Mouse (Mus musculus): ENCODE data around the gene Mrpl4. TPM values are rescaled to one million over a fixed set of nuclear protein-coding genes. Genes with fewer than 3 reads are reported as not detected.

Mrpl4 gene
- polyA plus RNA-seq, 1 experiment from 2014 or later = 156 TPM

DNA sequence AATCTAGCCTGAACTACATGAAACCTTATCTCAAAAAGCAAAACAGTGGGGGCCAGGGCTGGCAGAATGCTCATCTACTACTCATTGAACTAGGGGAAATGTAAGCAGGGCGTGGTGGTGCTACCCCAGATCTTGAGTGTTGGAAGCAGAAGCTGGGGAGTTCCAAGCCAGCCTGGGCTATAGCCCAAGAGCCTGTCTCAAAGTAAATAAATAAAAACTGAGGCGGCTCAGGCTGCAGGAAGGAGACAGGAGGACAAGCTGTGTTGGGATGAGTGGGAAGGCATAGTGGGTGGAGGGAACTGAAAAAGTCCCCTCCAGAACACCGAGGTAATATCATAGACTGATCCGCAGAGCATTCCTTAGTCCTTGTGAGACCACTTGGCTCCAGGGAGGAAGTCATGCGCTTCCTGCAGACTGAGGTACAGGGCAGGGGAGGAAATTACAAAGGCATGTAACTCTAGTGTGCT is 9.3 kb downstream of the Mrpl4 start:
- no peak overlapping the region for H3K4me3 ChIP-seq (ENCODE audit: low read length)
- H3K9ac ChIP-seq (ENCODE audit: low read length) = no peak overlapping the region
- H3K36me3 ChIP-seq (ENCODE audit: control insufficient read depth, insufficient read depth, low read length) = peaks cover 15% of the 10 kb centered on the region
- H3K27me3 ChIP-seq (ENCODE audit: control insufficient read depth, insufficient read depth, low read depth, low read length) = peaks cover 5% of the 10 kb centered on the region
- ATAC-seq (ENCODE audit: low read depth) = peak; percentile 67
- WGBS = 23% methylated on average over 5 of the region's 5 CpGs
- no peak overlapping the region; the same call in 1 of the 2 replicates for H3K4me2 ChIP-seq (ENCODE audit: low read depth, low read length)
- H3K9me3 ChIP-seq (ENCODE audit: control insufficient read depth, low read length) = no peaks in the 10 kb centered on the region
- H3K27ac ChIP-seq (ENCODE audit: low read length) = peak overlapping the region; percentile 78
- peaks cover 19% of the 10 kb centered on the region for H3K4me1 ChIP-seq (replicated peaks; ENCODE audit: control insufficient read depth, insufficient read depth, low read length)

DNA sequence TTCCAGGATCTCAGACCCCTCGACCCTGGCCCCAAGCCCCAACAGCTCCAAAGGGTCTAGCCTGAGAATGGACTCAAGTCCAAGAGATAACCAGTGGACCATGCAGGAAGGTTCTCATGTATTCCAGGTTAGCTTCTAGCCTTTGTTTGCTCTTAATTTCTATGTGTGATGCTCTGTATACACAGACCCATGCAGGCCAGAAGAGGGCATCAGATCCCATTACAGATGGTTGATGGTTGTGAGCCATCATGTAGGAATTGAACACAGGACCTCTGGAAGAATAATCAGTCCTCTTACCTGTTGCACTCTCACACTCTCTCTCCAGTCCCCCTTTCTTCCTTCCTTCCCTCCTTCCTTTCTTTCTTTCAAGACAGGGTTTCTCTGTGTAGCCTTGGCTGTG is 9.8 kb downstream of the Mrpl4 start:
- peaks cover 5% of the 10 kb centered on the region for H3K27me3 ChIP-seq (ENCODE audit: control insufficient read depth, insufficient read depth, low read depth, low read length)
- peak overlapping the region; percentile 78 for H3K27ac ChIP-seq (ENCODE audit: low read length)
- no peak overlapping the region for H3K9ac ChIP-seq (ENCODE audit: low read length)
- no peak overlapping the region; the same call in 1 of the 2 replicates for H3K4me2 ChIP-seq (ENCODE audit: low read depth, low read length)
- H3K4me1 ChIP-seq (replicated peaks; ENCODE audit: control insufficient read depth, insufficient read depth, low read length) = peaks cover 21% of the 10 kb centered on the region
- peaks cover 12% of the 10 kb centered on the region for H3K36me3 ChIP-seq (ENCODE audit: control insufficient read depth, insufficient read depth, low read length)
- WGBS = 23% methylated on average over 1 of the region's 1 CpGs
- no peak overlapping the region for H3K4me3 ChIP-seq (ENCODE audit: low read length)
- ATAC-seq (ENCODE audit: low read depth) = no peak
- H3K9me3 ChIP-seq (ENCODE audit: control insufficient read depth, low read length) = no peaks in the 10 kb centered on the region

DNA sequence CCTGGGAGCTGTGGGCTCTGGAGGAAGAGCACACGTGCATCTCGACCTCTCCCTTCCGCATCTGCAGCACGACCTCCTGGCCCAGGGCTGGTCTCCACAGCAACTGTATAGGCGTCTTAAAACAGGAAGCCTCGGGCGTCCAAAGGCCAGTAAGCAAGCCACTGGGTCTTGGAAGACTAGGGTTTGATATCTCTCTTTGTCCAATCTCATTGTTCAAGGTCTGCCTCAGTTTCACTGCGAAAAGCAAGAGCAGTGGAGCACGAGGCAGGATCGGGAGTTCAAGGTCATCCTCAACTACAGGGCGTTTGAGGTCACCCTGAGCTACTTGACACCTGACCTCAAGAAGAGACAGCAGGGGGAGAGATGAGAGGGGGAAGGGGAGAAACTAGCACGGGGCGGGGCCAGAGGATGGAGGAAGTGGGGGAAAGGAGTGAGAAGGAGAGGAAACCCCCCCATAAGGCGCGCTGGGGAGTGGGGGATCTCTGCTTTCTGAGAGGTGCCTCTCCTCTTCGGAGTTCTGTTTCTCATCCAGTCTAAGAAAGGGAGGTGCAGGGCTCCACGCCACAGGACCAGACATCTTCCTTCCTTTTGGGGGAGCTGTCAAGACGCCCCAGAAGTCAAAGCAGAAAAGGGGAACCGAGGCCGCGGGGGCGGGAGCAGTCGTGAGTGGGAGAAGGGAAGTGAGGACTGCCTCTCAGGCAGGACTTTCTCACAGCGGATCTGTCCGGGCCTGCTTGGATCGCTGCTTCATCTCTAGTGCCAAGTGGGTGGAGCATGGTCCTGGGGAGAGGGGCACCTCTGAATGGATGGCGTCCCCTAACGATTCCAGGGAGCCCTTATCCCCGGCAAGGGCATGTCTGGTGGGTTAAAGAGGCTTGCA is 12.4 kb downstream of the Mrpl4 start:
- H3K4me1 ChIP-seq (replicated peaks; ENCODE audit: control insufficient read depth, insufficient read depth, low read length) = peaks cover 24% of the 10 kb centered on the region
- peak overlapping the region; percentile 62 for H3K4me3 ChIP-seq (ENCODE audit: low read length)
- H3K36me3 ChIP-seq (ENCODE audit: control insufficient read depth, insufficient read depth, low read length) = no peaks in the 10 kb centered on the region
- 3% methylated on average over 28 of the region's 29 CpGs for WGBS
- H3K4me2 ChIP-seq (ENCODE audit: low read depth, low read length) = peak overlapping the region; percentile 78
- H3K9ac ChIP-seq (ENCODE audit: low read length) = peak overlapping the region; percentile 74
- peak overlapping the region; percentile 52 for H3K27ac ChIP-seq (ENCODE audit: low read length)
- no peaks in the 10 kb centered on the region for H3K9me3 ChIP-seq (ENCODE audit: control insufficient read depth, low read length)
- peaks cover 5% of the 10 kb centered on the region for H3K27me3 ChIP-seq (ENCODE audit: control insufficient read depth, insufficient read depth, low read depth, low read length)
- peak; percentile 40 for ATAC-seq (ENCODE audit: low read depth)

DNA sequence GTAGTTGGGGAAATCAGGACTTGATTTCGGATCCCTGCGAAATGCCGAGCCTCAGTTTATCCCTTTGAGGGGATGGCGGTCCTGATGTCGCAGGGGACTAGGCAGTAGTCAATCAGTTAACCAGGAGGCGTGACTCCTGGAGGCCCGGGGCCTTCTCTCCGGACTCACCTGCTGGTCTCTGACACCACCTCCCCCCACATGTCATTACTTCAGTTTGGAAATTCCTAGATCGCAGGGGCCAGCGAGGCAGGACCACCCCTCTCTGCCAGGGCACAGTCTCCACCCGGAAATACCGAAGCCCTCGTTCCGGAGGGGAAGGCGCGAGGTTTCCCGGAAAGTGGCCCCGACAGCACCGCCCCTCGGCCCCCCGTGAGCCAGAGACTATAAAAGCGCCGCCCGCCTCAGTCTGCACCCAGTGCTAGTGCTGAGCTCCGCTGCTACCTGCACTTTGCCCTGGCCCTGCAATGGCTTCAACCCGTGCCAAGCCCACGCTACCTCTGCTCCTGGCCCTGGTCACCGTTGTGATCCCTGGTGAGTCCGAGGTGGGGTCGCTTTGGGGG is 13.1 kb downstream of the Mrpl4 start, which contains the start of gene Icam1:
Icam1 (plus strand) TSS at position 415 of the 560 bp plus-strand sequence.
- Histone ChIP-seq H3K36me3 (ENCODE audit: control insufficient read depth, insufficient read depth, low read length) (no peaks in the 10 kb centered on the region), H3K4me3 (ENCODE audit: low read length) (peak within 1 kb of the TSS; percentile 62), H3K9me3 (ENCODE audit: control insufficient read depth, low read length) (no peaks in the 10 kb centered on the region), H3K27me3 (ENCODE audit: control insufficient read depth, insufficient read depth, low read depth, low read length) (peaks cover 5% of the 10 kb centered on the region), H3K4me2 (ENCODE audit: low read depth, low read length) (peak within 1 kb of the TSS; percentile 78), H3K27ac (ENCODE audit: low read length) (peak within 1 kb of the TSS; percentile 71), H3K9ac (ENCODE audit: low read length) (peak within 1 kb of the TSS; percentile 74), H3K4me1 (replicated peaks; ENCODE audit: control insufficient read depth, insufficient read depth, low read length) (peaks cover 22% of the 10 kb centered on the region)
- peak; percentile 62 for ATAC-seq (ENCODE audit: low read depth)
- WGBS = 1% methylated on average over 30 of the region's 30 CpGs

DNA sequence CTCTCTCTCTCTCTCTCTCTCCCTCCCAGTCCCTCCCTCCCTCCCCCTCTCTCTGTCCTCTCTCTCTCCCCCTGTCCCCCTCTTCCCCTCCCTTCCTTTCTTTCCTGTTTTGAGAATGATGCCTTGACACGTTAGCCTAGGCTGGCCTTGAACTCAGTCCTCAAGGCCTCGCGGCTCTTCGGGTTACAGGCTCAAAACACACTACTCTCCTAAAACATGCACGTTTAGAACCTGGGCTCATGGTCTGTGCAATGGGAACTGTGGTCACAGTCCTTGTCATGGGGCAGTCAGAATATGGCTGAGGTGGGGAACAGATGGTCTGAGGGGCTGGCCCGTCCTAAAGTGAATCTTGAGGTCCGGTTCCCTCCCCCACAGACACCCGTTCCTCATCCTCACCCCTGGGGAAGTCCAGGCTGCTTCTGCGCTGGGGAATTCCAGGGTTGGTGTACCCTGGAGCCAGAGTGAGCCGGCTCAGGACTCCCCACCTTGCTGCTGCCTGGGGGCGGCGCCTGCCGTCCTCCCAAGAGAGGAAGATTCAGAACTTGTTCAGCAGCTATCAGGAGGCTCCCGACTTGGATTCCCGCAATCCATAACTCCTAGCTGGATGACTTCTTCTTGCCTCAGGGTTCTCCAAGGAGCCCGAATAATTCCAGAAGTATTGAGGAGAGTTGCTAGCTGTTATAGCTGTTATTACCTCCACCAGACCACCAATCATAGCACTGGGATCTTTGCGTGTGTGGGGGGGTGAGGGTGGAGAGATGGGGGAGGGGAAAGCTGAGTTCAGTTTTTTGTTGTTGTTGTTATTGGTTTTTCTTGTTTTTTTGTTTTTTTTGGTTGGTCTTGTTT is 14.0 kb downstream of the Mrpl4 start:
- H3K27ac ChIP-seq (ENCODE audit: low read length) = no peak overlapping the region

DNA sequence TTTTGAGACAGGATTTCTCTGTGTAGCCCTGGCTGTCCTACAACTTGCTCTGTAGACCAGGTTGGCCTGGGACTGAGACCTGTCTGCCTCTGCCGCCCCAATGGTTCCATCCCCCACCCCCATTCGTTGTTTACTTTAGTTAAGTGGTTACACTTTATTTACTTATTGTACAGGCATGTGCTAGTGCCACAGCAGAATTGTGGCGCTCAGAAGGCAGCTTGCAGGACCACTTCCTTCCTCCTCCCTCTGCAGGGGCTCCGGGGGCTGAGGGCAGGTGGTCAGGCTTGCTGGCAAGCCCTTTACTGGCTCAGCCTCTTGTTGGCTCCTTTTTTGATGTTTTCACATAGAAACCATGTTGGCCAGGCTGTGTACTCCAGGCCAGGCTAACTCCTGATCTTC is 14.6 kb downstream of the Mrpl4 start:
- H3K36me3 ChIP-seq (ENCODE audit: control insufficient read depth, insufficient read depth, low read length) = no peaks in the 10 kb centered on the region
- no peaks in the 10 kb centered on the region for H3K9me3 ChIP-seq (ENCODE audit: control insufficient read depth, low read length)
- peak overlapping the region; percentile 62 for H3K4me3 ChIP-seq (ENCODE audit: low read length)
- H3K27ac ChIP-seq (ENCODE audit: low read length) = no peak overlapping the region
- H3K4me1 ChIP-seq (replicated peaks; ENCODE audit: control insufficient read depth, insufficient read depth, low read length) = peaks cover 21% of the 10 kb centered on the region
- H3K9ac ChIP-seq (ENCODE audit: low read length) = peak overlapping the region; percentile 21
- WGBS = 16% methylated on average over 4 of the region's 4 CpGs
- H3K27me3 ChIP-seq (ENCODE audit: control insufficient read depth, insufficient read depth, low read depth, low read length) = peaks cover 5% of the 10 kb centered on the region
- peak overlapping the region; percentile 78 for H3K4me2 ChIP-seq (ENCODE audit: low read depth, low read length)
- ATAC-seq (ENCODE audit: low read depth) = no peak

More for the DNA sequence above, 14.0 kb downstream of the Mrpl4 start:
- Histone ChIP-seq H3K9me3 (ENCODE audit: control insufficient read depth, low read length) (no peaks in the 10 kb centered on the region), H3K4me2 (ENCODE audit: low read depth, low read length) (peak overlapping the region; percentile 78), H3K4me3 (ENCODE audit: low read length) (peak overlapping the region; percentile 62), H3K36me3 (ENCODE audit: control insufficient read depth, insufficient read depth, low read length) (no peaks in the 10 kb centered on the region), H3K4me1 (replicated peaks; ENCODE audit: control insufficient read depth, insufficient read depth, low read length) (peaks cover 22% of the 10 kb centered on the region), H3K9ac (ENCODE audit: low read length) (peak overlapping the region; percentile 74), H3K27me3 (ENCODE audit: control insufficient read depth, insufficient read depth, low read depth, low read length) (peaks cover 5% of the 10 kb centered on the region)
- ATAC-seq (ENCODE audit: low read depth) = no peak
- 4% methylated on average over 17 of the region's 17 CpGs for WGBS

DNA sequence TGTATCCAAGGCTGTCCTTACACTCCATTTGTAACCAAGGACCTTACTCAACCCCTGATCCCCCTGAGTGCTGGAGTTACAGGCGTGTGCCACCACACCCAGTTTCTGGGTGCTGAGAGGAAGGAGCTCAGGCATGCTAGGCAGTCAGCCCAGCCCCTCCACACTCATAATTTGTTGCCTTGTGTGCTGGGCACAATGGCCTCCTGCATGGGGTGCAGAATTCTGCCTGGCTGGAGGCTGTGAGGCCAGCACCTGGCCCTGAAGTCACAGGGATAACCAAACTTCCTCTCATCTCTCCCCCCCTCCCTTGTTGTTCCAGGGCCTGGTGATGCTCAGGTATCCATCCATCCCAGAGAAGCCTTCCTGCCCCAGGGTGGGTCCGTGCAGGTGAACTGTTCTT is 16.1 kb downstream of the Mrpl4 start:
- Histone ChIP-seq H3K4me1 (replicated peaks; ENCODE audit: control insufficient read depth, insufficient read depth, low read length) (peaks cover 19% of the 10 kb centered on the region), H3K27me3 (ENCODE audit: control insufficient read depth, insufficient read depth, low read depth, low read length) (peaks cover 5% of the 10 kb centered on the region), H3K27ac (ENCODE audit: low read length) (no peak overlapping the region), H3K36me3 (ENCODE audit: control insufficient read depth, insufficient read depth, low read length) (0 out of 2 replicates have a peak, but pooled peaks cover 2% of the 10 kb centered on the region), H3K4me3 (ENCODE audit: low read length) (no peak overlapping the region), H3K9ac (ENCODE audit: low read length) (no peak overlapping the region), H3K4me2 (ENCODE audit: low read depth, low read length) (no peak overlapping the region), H3K9me3 (ENCODE audit: control insufficient read depth, low read length) (no peaks in the 10 kb centered on the region)
- no peak for ATAC-seq (ENCODE audit: low read depth)
- WGBS = 71% methylated on average over 2 of the region's 2 CpGs

DNA sequence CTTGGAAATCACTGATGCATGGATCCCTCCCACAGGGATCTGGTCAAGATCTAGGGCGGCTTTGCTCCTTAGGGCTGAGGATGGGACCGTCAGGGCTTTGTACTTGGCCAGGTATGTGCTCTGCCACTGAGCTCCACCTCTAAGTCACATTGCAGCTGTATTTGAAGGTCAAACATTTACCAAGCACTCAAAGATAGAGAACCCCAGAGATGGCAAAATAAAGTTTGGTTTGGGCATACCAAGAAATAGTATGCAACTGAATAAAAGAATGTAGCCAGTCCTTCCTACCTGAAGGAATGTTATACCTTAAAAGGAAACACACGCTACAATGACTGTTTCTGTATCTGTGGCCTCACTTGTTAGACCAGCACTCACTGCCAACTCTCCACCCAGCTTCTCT is 18.8 kb downstream of the Mrpl4 start:
- Histone ChIP-seq H3K27me3 (ENCODE audit: control insufficient read depth, insufficient read depth, low read depth, low read length) (no peaks in the 10 kb centered on the region), H3K9me3 (ENCODE audit: control insufficient read depth, low read length) (no peaks in the 10 kb centered on the region), H3K4me1 (replicated peaks; ENCODE audit: control insufficient read depth, insufficient read depth, low read length) (peaks cover 10% of the 10 kb centered on the region; the same call in 1 of the 2 replicates), H3K4me3 (ENCODE audit: low read length) (no peak overlapping the region), H3K36me3 (ENCODE audit: control insufficient read depth, insufficient read depth, low read length) (0 out of 2 replicates have a peak, but pooled peaks cover 2% of the 10 kb centered on the region), H3K4me2 (ENCODE audit: low read depth, low read length) (no peak overlapping the region), H3K27ac (ENCODE audit: low read length) (peak overlapping the region; percentile 89), H3K9ac (ENCODE audit: low read length) (no peak overlapping the region)
- 54% methylated on average over 3 of the region's 3 CpGs for WGBS
- 0 out of 2 replicates have a peak, but pooled peaks have one; percentile 30 for ATAC-seq (ENCODE audit: low read depth)
